Mouse (Mus musculus): Measurements from ENCODE around the gene Nrxn3. TPM values are rescaled to one million over a fixed set of nuclear protein-coding genes. Genes with fewer than 3 reads are reported as not detected.

The Nrxn3 gene
- polyA plus RNA-seq, 1 experiment from 2014 or later, result 87.0 TPM

- no peak overlapping the region for H3K4me3 ChIP-seq (ENCODE audit: low read depth, low read length)
- no peaks in the 10 kb centered on the region for H3K36me3 ChIP-seq (ENCODE audit: control insufficient read depth, insufficient read depth, low read length)
- H3K27ac ChIP-seq (ENCODE audit: low read length), result no peak overlapping the region
- H3K27me3 ChIP-seq (ENCODE audit: control insufficient read depth, insufficient read depth, low read depth, low read length), result no peaks in the 10 kb centered on the region
- no peaks in the 10 kb centered on the region for H3K9me3 ChIP-seq (replicated peaks; ENCODE audit: control insufficient read depth, low read length, poor library complexity, severe bottlenecking)
- 66% methylated on average over 2 of the region's 2 CpGs for WGBS
- no peak overlapping the region for H3K9ac ChIP-seq (ENCODE audit: low read depth, low read length)
- no peak overlapping the region for H3K4me2 ChIP-seq (ENCODE audit: low read length)
- ATAC-seq, result no peak
- H3K4me1 ChIP-seq (ENCODE audit: control insufficient read depth, insufficient read depth, low read length), result peaks cover 2% of the 10 kb centered on the region
These were observed 8.0 kb downstream of the Nrxn3 start for GRCm38 (mm10) chr12:88730720-88731119.

- no peak overlapping the region for H3K4me3 ChIP-seq (ENCODE audit: low read depth, low read length)
- no peak overlapping the region for H3K9ac ChIP-seq (ENCODE audit: low read depth, low read length)
- no peak overlapping the region for H3K27ac ChIP-seq (ENCODE audit: low read length)
- H3K9me3 ChIP-seq (replicated peaks; ENCODE audit: control insufficient read depth, low read length, poor library complexity, severe bottlenecking), result no peaks in the 10 kb centered on the region
- 8% methylated on average over 1 of the region's 1 CpGs for WGBS
- H3K36me3 ChIP-seq (ENCODE audit: control insufficient read depth, insufficient read depth, low read length), result no peaks in the 10 kb centered on the region
- no peaks in the 10 kb centered on the region for H3K27me3 ChIP-seq (ENCODE audit: control insufficient read depth, insufficient read depth, low read depth, low read length)
- no peak overlapping the region for H3K4me2 ChIP-seq (ENCODE audit: low read length)
- no peaks in the 10 kb centered on the region for H3K4me1 ChIP-seq (ENCODE audit: control insufficient read depth, insufficient read depth, low read length)
- peak; percentile 32; the same call in 1 of the 2 replicates for ATAC-seq
These were observed 12.4 kb downstream of the Nrxn3 start for GRCm38 (mm10) chr12:88735045-88735444.

- H3K27ac ChIP-seq (ENCODE audit: low read length), result no peak overlapping the region
These were observed 14.4 kb downstream of the Nrxn3 start for GRCm38 (mm10) chr12:88737081-88737480.

GRCm38 (mm10) chr12:88738616-88739015 lies 15.9 kb downstream of the Nrxn3 start:
- no peak overlapping the region for H3K9ac ChIP-seq (ENCODE audit: low read depth, low read length)
- no peak overlapping the region for H3K4me3 ChIP-seq (ENCODE audit: low read depth, low read length)
- 72% methylated on average over 4 of the region's 4 CpGs for WGBS

More at GRCm38 (mm10) chr12:88737081-88737480, 14.4 kb downstream of the Nrxn3 start:
- Histone ChIP-seq H3K4me3 (ENCODE audit: low read depth, low read length) (no peak overlapping the region), H3K4me2 (ENCODE audit: low read length) (no peak overlapping the region), H3K4me1 (ENCODE audit: control insufficient read depth, insufficient read depth, low read length) (no peaks in the 10 kb centered on the region), H3K36me3 (ENCODE audit: control insufficient read depth, insufficient read depth, low read length) (no peaks in the 10 kb centered on the region), H3K9ac (ENCODE audit: low read depth, low read length) (no peak overlapping the region), H3K9me3 (replicated peaks; ENCODE audit: control insufficient read depth, low read length, poor library complexity, severe bottlenecking) (no peaks in the 10 kb centered on the region), H3K27me3 (ENCODE audit: control insufficient read depth, insufficient read depth, low read depth, low read length) (no peaks in the 10 kb centered on the region)
- WGBS, result 86% methylated on average over 4 of the region's 4 CpGs
- no peak for ATAC-seq

GRCm38 (mm10) chr12:88746788-88747187 lies 24.1 kb downstream of the Nrxn3 start:
- H3K27ac ChIP-seq (ENCODE audit: low read length), result no peak overlapping the region
- no peak for ATAC-seq
- H3K36me3 ChIP-seq (ENCODE audit: control insufficient read depth, insufficient read depth, low read length), result no peaks in the 10 kb centered on the region
- 61% methylated on average over 5 of the region's 5 CpGs for whole genome bisulfite sequencing
- no peak overlapping the region for H3K4me3 ChIP-seq (ENCODE audit: low read depth, low read length)
- H3K9ac ChIP-seq (ENCODE audit: low read depth, low read length), result no peak overlapping the region
- H3K9me3 ChIP-seq (replicated peaks; ENCODE audit: control insufficient read depth, low read length, poor library complexity, severe bottlenecking), result no peaks in the 10 kb centered on the region
- no peaks in the 10 kb centered on the region for H3K27me3 ChIP-seq (ENCODE audit: control insufficient read depth, insufficient read depth, low read depth, low read length)
- H3K4me1 ChIP-seq (ENCODE audit: control insufficient read depth, insufficient read depth, low read length), result no peaks in the 10 kb centered on the region; the same call in 1 of the 2 replicates
- no peak overlapping the region for H3K4me2 ChIP-seq (ENCODE audit: low read length)

More at GRCm38 (mm10) chr12:88738616-88739015, 15.9 kb downstream of the Nrxn3 start:
- H3K9me3 ChIP-seq (replicated peaks; ENCODE audit: control insufficient read depth, low read length, poor library complexity, severe bottlenecking), result no peaks in the 10 kb centered on the region
- ATAC-seq, result no peak
- H3K27ac ChIP-seq (ENCODE audit: low read length), result no peak overlapping the region
- no peak overlapping the region for H3K4me2 ChIP-seq (ENCODE audit: low read length)
- no peaks in the 10 kb centered on the region for H3K27me3 ChIP-seq (ENCODE audit: control insufficient read depth, insufficient read depth, low read depth, low read length)
- no peaks in the 10 kb centered on the region for H3K4me1 ChIP-seq (ENCODE audit: control insufficient read depth, insufficient read depth, low read length)
- no peaks in the 10 kb centered on the region for H3K36me3 ChIP-seq (ENCODE audit: control insufficient read depth, insufficient read depth, low read length)

- WGBS, result 76% methylated on average over 2 of the region's 2 CpGs
- no peak overlapping the region for H3K27ac ChIP-seq (ENCODE audit: low read length)
These were observed 42.1 kb downstream of the Nrxn3 start for GRCm38 (mm10) chr12:88764791-88765190.

GRCm38 (mm10) chr12:88774666-88775065 lies 52.0 kb downstream of the Nrxn3 start:
- no peak overlapping the region for H3K4me3 ChIP-seq (ENCODE audit: low read depth, low read length)
- no peak overlapping the region for H3K27ac ChIP-seq (ENCODE audit: low read length)
- H3K4me1 ChIP-seq (ENCODE audit: control insufficient read depth, insufficient read depth, low read length), result no peaks in the 10 kb centered on the region
- H3K9me3 ChIP-seq (replicated peaks; ENCODE audit: control insufficient read depth, low read length, poor library complexity, severe bottlenecking), result no peaks in the 10 kb centered on the region
- 89% methylated on average over 2 of the region's 2 CpGs for WGBS
- no peaks in the 10 kb centered on the region for H3K27me3 ChIP-seq (ENCODE audit: control insufficient read depth, insufficient read depth, low read depth, low read length)
- no peak overlapping the region for H3K9ac ChIP-seq (ENCODE audit: low read depth, low read length)
- H3K4me2 ChIP-seq (ENCODE audit: low read length), result no peak overlapping the region
- H3K36me3 ChIP-seq (ENCODE audit: control insufficient read depth, insufficient read depth, low read length), result no peaks in the 10 kb centered on the region; the same call in 1 of the 2 replicates
- no peak for ATAC-seq

More at GRCm38 (mm10) chr12:88764791-88765190, 42.1 kb downstream of the Nrxn3 start:
- Histone ChIP-seq H3K4me3 (ENCODE audit: low read depth, low read length) (no peak overlapping the region), H3K9ac (ENCODE audit: low read depth, low read length) (no peak overlapping the region), H3K9me3 (replicated peaks; ENCODE audit: control insufficient read depth, low read length, poor library complexity, severe bottlenecking) (no peaks in the 10 kb centered on the region), H3K4me2 (ENCODE audit: low read length) (no peak overlapping the region), H3K36me3 (ENCODE audit: control insufficient read depth, insufficient read depth, low read length) (no peaks in the 10 kb centered on the region), H3K4me1 (ENCODE audit: control insufficient read depth, insufficient read depth, low read length) (no peaks in the 10 kb centered on the region), H3K27me3 (ENCODE audit: control insufficient read depth, insufficient read depth, low read depth, low read length) (no peaks in the 10 kb centered on the region)
- no peak for ATAC-seq

- WGBS, result 85% methylated on average over 1 of the region's 1 CpGs
- Histone ChIP-seq H3K4me2 (ENCODE audit: low read length) (no peak overlapping the region), H3K4me1 (ENCODE audit: control insufficient read depth, insufficient read depth, low read length) (no peaks in the 10 kb centered on the region), H3K27me3 (ENCODE audit: control insufficient read depth, insufficient read depth, low read depth, low read length) (no peaks in the 10 kb centered on the region), H3K9ac (ENCODE audit: low read depth, low read length) (no peak overlapping the region), H3K27ac (ENCODE audit: low read length) (no peak overlapping the region), H3K9me3 (replicated peaks; ENCODE audit: control insufficient read depth, low read length, poor library complexity, severe bottlenecking) (no peaks in the 10 kb centered on the region), H3K36me3 (ENCODE audit: control insufficient read depth, insufficient read depth, low read length) (no peaks in the 10 kb centered on the region), H3K4me3 (ENCODE audit: low read depth, low read length) (no peak overlapping the region)
- no peak for ATAC-seq
These were observed 55.4 kb downstream of the Nrxn3 start for GRCm38 (mm10) chr12:88778036-88778435.

- H3K36me3 ChIP-seq (ENCODE audit: control insufficient read depth, insufficient read depth, low read length), result no peaks in the 10 kb centered on the region
- peak overlapping the region; percentile 23; the same call in 1 of the 2 replicates for H3K27ac ChIP-seq (ENCODE audit: low read length)
- H3K4me1 ChIP-seq (ENCODE audit: control insufficient read depth, insufficient read depth, low read length), result peaks cover 14% of the 10 kb centered on the region
- H3K9ac ChIP-seq (ENCODE audit: low read depth, low read length), result no peak overlapping the region
- no peaks in the 10 kb centered on the region for H3K27me3 ChIP-seq (ENCODE audit: control insufficient read depth, insufficient read depth, low read depth, low read length)
- no peak overlapping the region for H3K4me2 ChIP-seq (ENCODE audit: low read length)
- peak; percentile 79; the same call in 1 of the 2 replicates for ATAC-seq
- H3K9me3 ChIP-seq (replicated peaks; ENCODE audit: control insufficient read depth, low read length, poor library complexity, severe bottlenecking), result no peaks in the 10 kb centered on the region
- 27% methylated on average over 10 of the region's 10 CpGs for WGBS
- no peak overlapping the region for H3K4me3 ChIP-seq (ENCODE audit: low read depth, low read length)
These were observed 61.8 kb downstream of the Nrxn3 start for GRCm38 (mm10) chr12:88784199-88785147.
